Mouse (Mus musculus): ENCODE measurements around the gene Rffl. TPM values are rescaled to one million over a fixed set of nuclear protein-coding genes. Genes with fewer than 3 reads are reported as not detected.

The Rffl gene
- 19.8 and 81.1 TPM in 2 replicates for polyA plus RNA-seq (2012; ENCODE audit: low replicate concordance)

DNA sequence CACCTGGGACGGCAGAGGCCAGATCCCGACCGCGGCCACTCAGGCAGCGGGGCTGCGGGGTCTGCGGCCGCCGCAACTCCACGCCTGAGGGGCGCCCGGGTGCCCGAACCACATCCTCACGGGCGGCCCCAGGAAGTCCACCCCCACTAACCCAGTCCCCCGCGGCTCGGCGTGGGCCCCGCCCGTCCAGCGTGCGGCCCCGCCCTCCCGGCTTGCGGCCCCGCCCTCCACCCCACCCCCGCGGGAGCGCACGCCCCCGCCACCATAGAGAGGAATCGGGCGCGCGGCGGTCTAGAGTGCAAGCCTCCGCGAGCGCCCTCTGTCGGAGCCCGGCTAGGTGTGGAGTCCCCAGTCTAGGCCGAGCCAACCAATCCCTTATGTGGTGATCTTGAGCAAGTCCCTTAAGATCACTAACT, at the start of gene Rffl:
TSS of gene Rffl (minus strand) at position 180 of the 416 bp plus-strand sequence.

DNA sequence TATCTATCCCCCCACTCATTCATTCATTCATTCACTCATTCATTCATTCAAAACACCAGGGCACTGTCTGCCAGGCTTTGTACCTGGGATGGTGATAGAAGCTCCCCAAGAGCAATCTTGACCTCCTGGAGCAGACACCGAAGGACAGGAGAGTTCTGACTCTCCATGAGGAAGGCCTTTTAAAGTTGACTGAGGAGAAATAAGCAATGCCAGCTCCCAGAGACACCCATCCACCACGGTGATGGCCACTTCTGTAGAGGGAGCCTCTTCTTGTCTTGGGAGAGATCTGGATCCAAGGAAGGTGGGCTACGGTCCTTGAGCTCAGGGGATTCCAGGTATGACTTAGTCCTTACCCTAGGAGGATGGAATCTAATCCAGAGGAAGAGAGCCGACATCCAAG, 39.2 kb upstream of the Rffl start, which contains the start of gene Unc45b:
TSS of gene Unc45b (plus strand) at position 301 of the 400 bp plus-strand sequence.

DNA sequence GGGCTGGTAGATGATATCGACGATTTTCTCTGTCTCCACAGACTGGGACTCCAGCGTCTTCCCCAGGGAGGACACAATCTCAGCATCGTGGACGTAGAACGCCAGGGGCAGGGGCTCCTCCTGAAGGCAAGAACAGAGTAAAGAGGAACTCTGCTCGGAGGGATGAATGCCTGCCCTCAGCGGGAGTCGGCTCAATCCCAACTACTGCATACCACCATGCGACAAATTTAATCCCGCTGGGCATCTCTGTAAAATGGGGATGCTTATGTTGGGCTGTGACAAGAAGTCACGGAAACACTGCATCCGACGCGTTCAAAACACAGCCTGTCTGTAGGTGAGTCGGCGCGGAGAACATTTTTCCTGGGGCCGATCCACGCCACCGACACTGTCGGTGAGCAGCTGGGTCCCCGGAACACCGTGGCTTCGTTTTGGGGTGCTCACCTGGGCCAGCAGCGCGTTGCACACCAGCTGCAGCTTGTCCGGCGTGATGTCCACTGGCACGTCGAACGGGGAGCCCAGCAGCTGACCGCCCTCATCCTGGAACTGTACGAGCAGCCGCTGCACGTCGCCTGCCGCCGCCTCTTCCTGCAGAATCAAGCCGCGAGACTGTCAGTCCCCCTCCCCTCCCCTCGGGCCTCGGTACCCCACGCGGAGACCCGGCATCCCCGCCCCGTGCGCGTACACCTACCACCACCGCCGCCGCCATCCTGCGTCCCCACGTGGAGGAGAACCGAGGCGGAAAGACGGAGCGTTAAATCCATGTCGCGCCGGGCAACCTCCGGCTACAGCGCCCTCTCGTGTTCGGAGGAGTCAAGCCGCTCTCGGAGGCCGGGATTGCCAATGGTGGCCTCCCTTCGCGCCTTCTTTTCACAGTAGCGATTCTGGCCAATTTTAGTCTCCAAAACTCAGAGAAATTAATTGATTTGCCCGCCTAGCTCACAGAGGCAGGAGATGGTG, 36.9 kb upstream of the Rffl start, which contains the start of gene Nle1:
TSS of gene Nle1 (minus strand) at position 761 of the 957 bp plus-strand sequence.

DNA sequence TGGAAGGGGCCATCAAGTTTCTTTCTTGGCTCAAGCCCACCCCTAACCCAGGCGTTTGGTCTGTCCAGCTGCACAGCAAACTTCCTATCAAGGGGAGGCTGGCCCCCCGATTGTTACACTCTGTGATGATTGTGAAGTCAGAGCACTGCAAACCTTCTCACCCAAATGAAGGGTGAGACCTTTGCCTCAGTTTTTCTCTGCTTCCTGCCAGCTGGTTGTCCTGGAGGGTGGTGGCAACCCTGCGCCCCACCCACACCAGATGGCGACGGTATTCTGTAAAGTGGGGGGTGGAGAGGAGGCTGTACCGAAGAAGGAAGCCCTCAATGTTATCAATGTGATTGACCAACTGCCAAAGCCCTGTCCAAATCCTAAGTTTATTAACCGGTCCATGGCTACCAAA, 20.9 kb upstream of the Rffl start, which contains the start of gene Fndc8:
TSS of gene Fndc8 (plus strand) at position 189 of the 400 bp plus-strand sequence.

GRCm38 (mm10) chr11:82890342-82890762, 19.3 kb upstream of the Rffl start, which contains the start of gene Rad51d:
Rad51d (minus strand) TSS chr11:82890614.

GRCm38 (mm10) chr11:82780983-82781903, 89.8 kb downstream of the Rffl start, which contains the start of gene Lig3:
Lig3 (plus strand) TSS chr11:82781108.

GRCm38 (mm10) chr11:82763742-82764437, 107.1 kb downstream of the Rffl start, which contains the start of the genes Cct6b and Zfp830:
Cct6b (minus strand) TSS chr11:82764321.
Zfp830 (plus strand) TSS chr11:82764345.

Other genes with a start within 250 kb of the Rffl start
- gene Cct6b, start 106.9 kb downstream of the Rffl start, polyA plus RNA-seq (2012; ENCODE audit: low replicate concordance): not detected in 2 replicates
- gene Zfp830, start 106.9 kb downstream of the Rffl start, polyA plus RNA-seq (2012; ENCODE audit: low replicate concordance): 7.9 and 17.1 TPM in 2 replicates
- gene Lig3, start 90.1 kb downstream of the Rffl start, polyA plus RNA-seq (2012; ENCODE audit: low replicate concordance): 67.8 and 76.7 TPM in 2 replicates
- 7.8 and 9.3 TPM in 2 replicates for gene Rad51d, start 19.4 kb upstream of the Rffl start, polyA plus RNA-seq (2012; ENCODE audit: low replicate concordance)
- gene Fndc8, start 20.9 kb upstream of the Rffl start, polyA plus RNA-seq (2012; ENCODE audit: low replicate concordance): not detected in 2 replicates
- 53.6 and 74.8 TPM in 2 replicates for gene Nle1, start 37.2 kb upstream of the Rffl start, polyA plus RNA-seq (2012; ENCODE audit: low replicate concordance)
- 0.09 TPM in 1 of 2 replicates, not detected in the other for gene Unc45b, start 39.3 kb upstream of the Rffl start, polyA plus RNA-seq (2012; ENCODE audit: low replicate concordance)
- gene Slfn5, start 80.1 kb upstream of the Rffl start, polyA plus RNA-seq (2012; ENCODE audit: low replicate concordance): 0.74 and 0.99 TPM in 2 replicates
- 2.0 and 5.0 TPM in 2 replicates for gene Slfn9, start 120.6 kb upstream of the Rffl start, polyA plus RNA-seq (2012; ENCODE audit: low replicate concordance)
- gene Slfn8, start 149.6 kb upstream of the Rffl start, polyA plus RNA-seq (2012; ENCODE audit: low replicate concordance): 1.7 and 2.2 TPM in 2 replicates
- gene Slfn2, start 193.9 kb upstream of the Rffl start, polyA plus RNA-seq (2012; ENCODE audit: low replicate concordance): 0.92 and 5.7 TPM in 2 replicates
- 0.63 and 1.1 TPM in 2 replicates for gene Slfn1, start 245.6 kb upstream of the Rffl start, polyA plus RNA-seq (2012; ENCODE audit: low replicate concordance)